Mouse (Mus musculus): Measurements from ENCODE around the gene Kdm6b.

GRCm38 (mm10) chr11:69377766-69378165 lies 35.7 kb downstream of the Kdm6b start:
- TF ChIP-seq CTCF (IDR thresholded peaks at IDR 0.05; ENCODE audit: low read depth, low read length) (no peak), GATA1 (IDR thresholded peaks at IDR 0.05; ENCODE audit: borderline replicate concordance, low read length) (no peak), TAL1 (conservative IDR thresholded peaks at IDR 0.05; ENCODE audit: low read depth, low read length) (no peak)
